Mouse (Mus musculus) embryonic fibroblast, embryonic 13.5 days (primary cell): ENCODE data around the gene Cpt1a.

Experiments
- CTCF ChIP-seq: IDR thresholded peaks from 2 replicates; pipeline ENCODE4 v1.5.1; 2011; ENCODE audit warnings: mild to moderate bottlenecking, control low read depth, low read length, moderate library complexity, borderline replicate concordance; ENCODE audit not compliant: insufficient read depth
- POLR2A ChIP-seq: IDR thresholded peaks from 2 replicates; pipeline ENCODE4 v1.6.1; 2011; ENCODE audit warnings: low read depth, mild to moderate bottlenecking, control low read depth, low read length, moderate library complexity

- TF ChIP-seq CTCF (no peak), POLR2A (no peak)
These were observed 1.3 kb upstream of the Cpt1a start for GRCm38 (mm10) chr19:3320801-3321200.
